Mouse (Mus musculus) embryonic facial prominence, embryonic 14.5 days (tissue): ENCODE data around the gene Gm49337. TPM values are rescaled to one million over a fixed set of nuclear protein-coding genes. Genes with fewer than 3 reads are reported as not detected.

Source experiments
- polyA plus RNA-seq: library from polyadenylated mRNA; unstranded; fragments of >200 nt; fragmentation: Nextera tagmentation; extraction: Ambion mirVana; gene quantifications from 2 replicates; pipeline ENCODE4 v1.2.1, GENCODE M21; 2014

Gm49337 gene
- polyA plus RNA-seq, 1 experiment from 2014 or later, result not detected

Other genes with a start within 250 kb of the Gm49337 start
- gene Dmbx1, start 233.5 kb upstream of the Gm49337 start, polyA plus RNA-seq, result 0.26 and 0.58 TPM in 2 replicates
- gene Faah, start 155.5 kb upstream of the Gm49337 start, polyA plus RNA-seq, result 3.8 and 4.5 TPM in 2 replicates
- gene Nsun4, start 119.5 kb upstream of the Gm49337 start, polyA plus RNA-seq, result 17.7 and 20.2 TPM in 2 replicates
- gene Uqcrh, start 98.3 kb upstream of the Gm49337 start, polyA plus RNA-seq, result 511 and 572 TPM in 2 replicates
- 73.1 and 85.5 TPM in 2 replicates for gene Lrrc41, start 98.1 kb upstream of the Gm49337 start, polyA plus RNA-seq
- gene Rad54l, start 49.7 kb upstream of the Gm49337 start, polyA plus RNA-seq, result 20.7 and 22.6 TPM in 2 replicates
- 60.4 and 62.7 TPM in 2 replicates for gene Pomgnt1, start 49.5 kb upstream of the Gm49337 start, polyA plus RNA-seq
- 2.3 and 2.4 TPM in 2 replicates for gene Lurap1, start 22.0 kb upstream of the Gm49337 start, polyA plus RNA-seq
- 1.7 and 4.0 TPM in 2 replicates for gene Tspan1, start 5.8 kb upstream of the Gm49337 start, polyA plus RNA-seq
- gene 1700042G07Rik, start within 50 bp of the Gm49337 start, polyA plus RNA-seq, result not detected in 2 replicates
- gene Pik3r3, start 48.2 kb downstream of the Gm49337 start, polyA plus RNA-seq, result 15.5 and 17.0 TPM in 2 replicates